38 mouse cellular contexts compared by ENCODE assay signal in genomic region chr14:55551347-55551746, GRCm38 (mm10). TPM values are rescaled to one million over a fixed set of nuclear protein-coding genes. Genes with fewer than 3 reads are reported as not detected.
"Had no signal": no experiment of that assay in that cellular context is flagged by ENCODE, and none has a peak within 500 bp of the region (broad histone marks: within the 10 kb centered on the region; RNA-seq: fewer than 3 reads in every experiment).

No protein-coding gene starts in this region.

- H3K9ac ChIP-seq: heart, embryonic 13.5 days; heart, embryonic 15.5 days; hindbrain, embryonic 13.5 days; hindbrain, embryonic 15.5 days; limb, embryonic 12.5 days; liver, embryonic 13.5 days; liver, embryonic 15.5 days had no signal

- H3K9me3 ChIP-seq: heart, embryonic 13.5 days; heart, embryonic 15.5 days; hindbrain, embryonic 13.5 days; hindbrain, embryonic 15.5 days; limb, embryonic 10.5 days; limb, embryonic 12.5 days; liver, embryonic 13.5 days; liver, embryonic 15.5 days had no signal

- ATAC-seq: hindbrain, postnatal 0 days; intestine, embryonic 16.5 days had no signal

- H3K4me2 ChIP-seq: heart, embryonic 11.5 days; heart, embryonic 13.5 days; heart, embryonic 15.5 days; hindbrain, embryonic 13.5 days; hindbrain, embryonic 15.5 days; limb, embryonic 12.5 days; liver, embryonic 11.5 days; liver, embryonic 13.5 days; liver, embryonic 15.5 days had no signal

- H3K27ac ChIP-seq: gastrocnemius, adult 2 months; heart, adult 2 months; heart, embryonic 13.5 days; heart, embryonic 15.5 days; hindbrain, embryonic 13.5 days; hindbrain, embryonic 15.5 days; hindbrain, postnatal 0 days; kidney, postnatal 0 days; left cerebral cortex, adult 2 months; limb, embryonic 10.5 days; limb, embryonic 12.5 days; liver, embryonic 13.5 days; liver, embryonic 15.5 days had no signal

- H3K4me3 ChIP-seq: gastrocnemius, adult 2 months; heart, adult 2 months; heart, embryonic 13.5 days; heart, embryonic 15.5 days; hindbrain, embryonic 13.5 days; hindbrain, embryonic 15.5 days; left cerebral cortex, adult 2 months; limb, embryonic 10.5 days; limb, embryonic 12.5 days; liver, embryonic 13.5 days; liver, embryonic 15.5 days had no signal

- H3K4me1 ChIP-seq: heart, embryonic 13.5 days; heart, embryonic 15.5 days; hindbrain, embryonic 13.5 days; hindbrain, embryonic 15.5 days; limb, embryonic 10.5 days; limb, embryonic 12.5 days had no signal

- H3K27me3 ChIP-seq: heart, embryonic 13.5 days; heart, embryonic 15.5 days; hindbrain, embryonic 13.5 days; hindbrain, embryonic 15.5 days; limb, embryonic 12.5 days; liver, embryonic 13.5 days; liver, embryonic 15.5 days had no signal

- DNase-seq: gastrocnemius, adult 2 months; gastrocnemius, postnatal 14 days; gastrocnemius, postnatal 36 days; heart, adult 11 months; heart, adult 2 months; heart, postnatal 14 days; heart, postnatal 36 days; kidney, adult 11 months; kidney, adult 2 months; kidney, adult 9 months; kidney, postnatal 14 days; kidney, postnatal 36 days; layer of hippocampus, adult 9-11 months; liver; liver, embryonic 13.5 days had no signal

RNA-seq across cellular contexts. Expression of gene A730061H03Rik, which starts 8.9 kb away (rescaled TPM):
- total RNA-seq: gastrocnemius, adult 2 months; gastrocnemius, postnatal 14 days; gastrocnemius, postnatal 36 days; heart, adult 2 months; heart, postnatal 36 days; hematopoietic stem cell, adult 5-6 weeks; hindbrain, postnatal 0 days; left cerebral cortex, postnatal 14 days had no signal
- polyA plus RNA-seq: hindbrain, postnatal 0 days had no signal

RNA-seq across cellular contexts. Expression of gene Fitm1, which starts 24.1 kb away (rescaled TPM):
- total RNA-seq: hematopoietic stem cell, adult 5-6 weeks; hindbrain, postnatal 0 days; layer of hippocampus, adult 18-20 months; layer of hippocampus, adult 8-10 months; layer of hippocampus, postnatal 25 days; left cerebral cortex, adult 2 months; left cerebral cortex, postnatal 14 days; left cerebral cortex, postnatal 36 days had no signal

RNA-seq across cellular contexts. Expression of gene Nrl, which starts 26.6 kb away (rescaled TPM):
- total RNA-seq: gastrocnemius, adult 2 months; gastrocnemius, postnatal 14 days; gastrocnemius, postnatal 36 days; heart, adult 2 months; heart, postnatal 14 days; heart, postnatal 36 days; hematopoietic stem cell, adult 5-6 weeks had no signal
- polyA plus RNA-seq: gonadal fat pad, adult 2 months; heart, adult 2 months; heart, embryonic 11.5 days; heart, embryonic 13.5 days; heart, embryonic 15.5 days; heart, postnatal 0 days; intestine, embryonic 14.5 days; intestine, embryonic 16.5 days; kidney, adult 2 months; kidney, postnatal 0 days; large intestine, adult 2 months; limb, embryonic 10.5 days; limb, embryonic 12.5 days; liver, embryonic 11.5 days; liver, embryonic 13.5 days; liver, embryonic 15.5 days had no signal
